Mouse (Mus musculus): ENCODE measurements at regions not wholly inside any gene's neighbourhood (a gene's known extent, or its start where the extent isn't known, plus 50 kb on each side); places are given as distances from the start of the nearest gene placed in this dataset.

DNA sequence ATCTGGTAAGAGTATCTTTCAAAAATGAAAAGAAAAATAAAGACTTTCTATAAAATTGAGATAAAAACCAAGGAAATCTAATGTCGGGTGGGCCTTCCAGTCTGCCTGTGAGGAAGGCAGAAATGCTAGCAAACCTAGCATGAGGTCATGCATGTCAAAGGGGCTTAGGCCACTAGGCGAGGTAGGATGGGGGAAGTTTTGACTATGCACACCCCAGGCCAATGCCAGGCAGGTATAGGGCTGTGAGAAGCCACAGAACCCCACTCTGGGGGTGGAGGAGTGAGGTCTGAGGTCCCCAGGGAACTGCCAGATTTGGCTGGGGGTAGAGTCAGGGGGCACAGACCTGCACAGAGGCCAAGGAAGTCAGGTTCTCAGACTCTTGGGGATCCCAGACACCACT, 89.5 kb upstream of the Aco1 start:
- TF ChIP-seq POLR2A (IDR thresholded peaks at IDR 0.05; ENCODE audit: borderline replicate concordance, extremely low read depth, low read depth, low read length), result no peak
- TF ChIP-seq CTCF (IDR thresholded peaks at IDR 0.05; ENCODE audit: insufficient read depth, low read length), result no peak
